Mouse (Mus musculus) erythroblast, embryonic 14.5 days (primary cell): ENCODE results near the gene Grik4. TPM values are rescaled to one million over a fixed set of nuclear protein-coding genes. Genes with fewer than 3 reads are reported as not detected.

Source experiments
- H3K27me3 ChIP-seq: 2 replicates; pipeline ENCODE4 v1.6.1; 2012; ENCODE audit warnings: inconsistent platforms; ENCODE audit not compliant: control insufficient read depth
- H3K36me3 ChIP-seq: 2 replicates; pipeline ENCODE4 v1.6.1; 2012; ENCODE audit warnings: mild to moderate bottlenecking, inconsistent platforms; ENCODE audit not compliant: control insufficient read depth
- H3K4me1 ChIP-seq: 2 replicates; pipeline ENCODE4 v1.6.1; 2012; ENCODE audit warnings: inconsistent platforms; ENCODE audit not compliant: control insufficient read depth
- H3K4me3 ChIP-seq: replicated peaks from 2 replicates; pipeline ENCODE3; 2012; ENCODE audit warnings: moderate library complexity, mild to moderate bottlenecking, inconsistent platforms
- H3K9me3 ChIP-seq: 2 replicates; pipeline ENCODE4 v1.6.1; 2012; ENCODE audit warnings: low read length, inconsistent platforms, mixed read lengths; ENCODE audit not compliant: control insufficient read depth
- GATA1 ChIP-seq: IDR thresholded peaks from 2 replicates; pipeline ENCODE4 v1.6.1; 2012; ENCODE audit warnings: low read length, inconsistent platforms, mixed read lengths
- TAL1 ChIP-seq: IDR thresholded peaks from 3 replicates; pipeline ENCODE4 v1.6.1; 2012; ENCODE audit warnings: low read length, inconsistent platforms, mixed read lengths
- polyA plus RNA-seq: library from polyadenylated mRNA; stranded (reverse); fragments of >175 nt; gene quantifications from 2 replicates; pipeline ENCODE4 v1.2.3, GENCODE M21; 2012

The Grik4 gene
- polyA plus RNA-seq, 1 experiment = not detected

DNA sequence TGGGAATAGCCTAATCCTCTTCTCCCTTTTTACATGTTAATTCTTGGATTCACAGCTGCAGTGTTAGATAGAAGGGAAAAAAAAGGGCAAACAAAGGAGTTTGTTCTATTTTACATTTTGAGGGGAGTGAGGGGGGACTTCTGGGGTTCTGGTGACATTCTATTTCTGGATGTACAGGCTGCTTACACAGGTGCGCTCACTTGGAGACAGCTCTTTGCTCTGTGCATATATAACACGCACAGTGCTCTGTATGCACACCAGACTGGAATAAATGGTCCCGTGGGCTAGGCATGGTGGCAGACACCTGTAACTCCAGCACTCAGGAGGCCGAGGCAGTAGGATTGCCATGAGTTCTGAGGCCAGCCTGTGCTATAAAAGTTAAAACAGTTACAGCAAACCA is 292.0 kb downstream of the Grik4 start:
- H3K4me1 ChIP-seq = no peaks in the 10 kb centered on the region
- no peak overlapping the region for H3K4me3 ChIP-seq
- no peaks in the 10 kb centered on the region for H3K27me3 ChIP-seq
- no peaks in the 10 kb centered on the region for H3K36me3 ChIP-seq
- no peak for TF ChIP-seq GATA1
- no peak for TF ChIP-seq TAL1
- H3K9me3 ChIP-seq = no peaks in the 10 kb centered on the region

DNA sequence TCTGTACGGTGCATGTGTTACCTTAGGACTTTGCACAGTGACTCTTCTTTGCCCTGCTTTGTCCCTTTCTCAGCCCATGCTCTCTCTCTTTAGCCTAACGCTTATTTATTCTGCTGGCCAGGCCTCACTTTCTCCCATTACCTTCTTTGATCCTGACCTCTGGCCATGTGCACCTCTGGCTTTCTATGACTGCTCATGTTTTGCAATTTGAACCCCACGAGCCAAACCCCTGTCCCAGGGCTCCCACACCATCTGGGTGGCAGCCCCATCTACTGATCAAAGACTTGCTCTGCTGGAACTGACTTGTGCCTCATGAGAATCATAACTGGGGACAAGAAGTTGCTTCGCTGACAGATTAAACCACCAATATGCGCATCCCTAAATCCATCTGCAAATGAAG is 294.4 kb downstream of the Grik4 start:
- no peaks in the 10 kb centered on the region for H3K36me3 ChIP-seq
- H3K9me3 ChIP-seq = no peaks in the 10 kb centered on the region; the same call in 1 of the 2 replicates
- no peaks in the 10 kb centered on the region for H3K27me3 ChIP-seq
- no peaks in the 10 kb centered on the region for H3K4me1 ChIP-seq
- H3K4me3 ChIP-seq = no peak overlapping the region
- TF ChIP-seq TAL1 (no peak), GATA1 (no peak)

DNA sequence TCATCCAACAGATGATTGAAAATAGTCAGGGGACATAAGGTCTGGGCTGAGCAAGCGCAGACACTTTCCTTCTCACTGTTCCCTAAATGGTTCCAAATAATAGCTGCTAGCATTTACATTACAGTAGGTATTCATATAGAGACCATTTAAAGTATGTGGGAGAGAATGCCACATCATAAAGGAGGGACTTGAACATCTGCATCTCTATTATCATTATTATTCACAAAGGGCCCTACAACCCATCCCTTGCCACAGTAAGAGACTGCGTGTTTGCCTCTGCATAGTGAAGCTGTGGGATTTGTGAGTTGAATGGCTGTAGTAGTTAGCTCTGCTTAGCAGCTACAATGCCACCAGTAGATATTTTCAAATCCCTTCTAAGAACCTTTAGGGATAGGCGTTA is 296.2 kb downstream of the Grik4 start:
- H3K9me3 ChIP-seq = no peaks in the 10 kb centered on the region; the same call in 1 of the 2 replicates
- H3K27me3 ChIP-seq = no peaks in the 10 kb centered on the region
- no peaks in the 10 kb centered on the region for H3K4me1 ChIP-seq
- TF ChIP-seq GATA1 (no peak), TAL1 (no peak)
- no peaks in the 10 kb centered on the region for H3K36me3 ChIP-seq
- no peak overlapping the region for H3K4me3 ChIP-seq

DNA sequence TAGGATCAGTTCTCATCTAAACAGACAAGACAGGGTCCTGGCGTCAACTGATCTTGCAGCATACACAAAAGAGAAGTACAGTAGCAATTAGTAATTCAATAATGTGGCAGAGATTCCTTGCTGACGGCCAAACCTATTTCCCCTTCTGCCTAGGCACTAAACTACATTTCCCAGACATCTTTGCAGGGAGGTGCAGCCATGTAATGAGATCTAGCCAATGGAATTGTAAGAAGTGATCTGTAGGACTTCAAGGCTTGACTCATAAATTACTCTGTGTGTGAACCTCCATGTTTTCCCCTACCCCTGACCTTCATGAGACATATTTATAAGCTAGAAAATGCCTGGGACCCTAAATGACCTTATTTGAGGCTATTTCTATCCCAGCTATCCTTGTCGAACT is 296.7 kb downstream of the Grik4 start:
- Histone ChIP-seq H3K27me3 (no peaks in the 10 kb centered on the region), H3K4me1 (no peaks in the 10 kb centered on the region), H3K4me3 (no peak overlapping the region), H3K9me3 (no peaks in the 10 kb centered on the region; the same call in 1 of the 2 replicates), H3K36me3 (no peaks in the 10 kb centered on the region)
- TF ChIP-seq TAL1 = no peak
- TF ChIP-seq GATA1 = no peak

DNA sequence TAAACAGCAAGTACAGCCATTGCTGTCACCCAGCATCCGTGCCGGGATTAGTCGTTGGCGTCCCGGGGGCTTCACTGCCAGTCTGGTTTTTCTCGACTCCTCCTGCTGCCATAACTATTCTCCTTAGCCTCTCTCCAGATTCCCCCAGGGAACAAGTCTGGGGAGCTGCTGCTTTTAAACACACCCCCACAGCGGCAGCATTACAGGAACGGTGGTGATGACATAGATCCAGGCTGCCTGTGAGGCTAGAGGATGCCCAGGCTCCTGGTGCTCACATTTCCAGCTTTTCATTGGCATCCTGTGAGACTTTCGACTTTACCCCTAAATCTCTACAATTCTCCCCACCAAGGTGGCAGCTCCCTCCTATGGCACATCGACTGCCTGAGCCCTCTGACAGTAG is 297.5 kb downstream of the Grik4 start:
- TF ChIP-seq TAL1 (no peak), GATA1 (no peak)
- H3K9me3 ChIP-seq = no peaks in the 10 kb centered on the region; the same call in 1 of the 2 replicates
- H3K4me1 ChIP-seq = no peaks in the 10 kb centered on the region
- no peaks in the 10 kb centered on the region for H3K27me3 ChIP-seq
- no peak overlapping the region for H3K4me3 ChIP-seq
- H3K36me3 ChIP-seq = no peaks in the 10 kb centered on the region

DNA sequence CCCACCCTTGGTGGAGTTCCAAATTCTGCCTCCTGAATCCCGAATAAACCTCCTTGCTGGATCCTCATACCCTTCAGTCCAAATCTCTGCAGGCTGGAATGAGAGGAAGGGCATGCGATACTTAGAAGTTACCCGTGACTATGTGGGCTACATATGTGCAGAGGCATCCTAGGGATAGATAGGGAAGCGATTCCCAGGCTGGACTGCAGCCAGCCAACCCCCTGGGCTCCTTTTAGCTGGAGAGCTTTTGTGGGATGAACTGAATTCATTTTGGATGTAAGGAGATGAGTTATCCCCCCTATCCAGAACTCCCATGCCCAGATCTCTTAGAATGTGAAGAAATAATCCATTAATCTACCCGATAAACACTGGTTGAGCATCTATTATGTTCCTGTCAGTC is 299.1 kb downstream of the Grik4 start:
- Histone ChIP-seq H3K4me1 (no peaks in the 10 kb centered on the region), H3K4me3 (no peak overlapping the region), H3K36me3 (no peaks in the 10 kb centered on the region), H3K27me3 (no peaks in the 10 kb centered on the region), H3K9me3 (no peaks in the 10 kb centered on the region; the same call in 1 of the 2 replicates)
- TF ChIP-seq TAL1 = no peak
- no peak for TF ChIP-seq GATA1

DNA sequence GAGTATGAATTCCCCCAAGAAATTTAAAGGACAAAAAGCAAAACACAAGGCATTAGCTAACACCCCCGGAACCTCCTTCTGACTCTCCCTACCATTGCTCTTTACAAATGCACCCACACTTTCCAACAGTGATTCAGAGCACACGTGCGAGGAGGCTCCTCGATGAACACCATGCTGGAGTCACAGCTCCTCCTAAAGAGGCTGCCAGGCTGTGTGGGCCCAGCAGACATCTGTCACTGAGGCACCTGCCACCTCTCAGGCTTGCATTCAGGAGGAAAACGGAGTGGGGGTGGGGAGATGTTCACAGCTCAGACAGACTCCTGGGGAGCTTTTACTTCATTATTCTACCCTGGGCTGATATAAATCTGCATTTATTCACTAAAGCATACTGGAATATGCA is 301.5 kb downstream of the Grik4 start:
- Histone ChIP-seq H3K27me3 (no peaks in the 10 kb centered on the region), H3K9me3 (no peaks in the 10 kb centered on the region; the same call in 1 of the 2 replicates), H3K4me3 (no peak overlapping the region), H3K4me1 (no peaks in the 10 kb centered on the region), H3K36me3 (no peaks in the 10 kb centered on the region)
- TF ChIP-seq TAL1 = no peak
- TF ChIP-seq GATA1 = no peak

DNA sequence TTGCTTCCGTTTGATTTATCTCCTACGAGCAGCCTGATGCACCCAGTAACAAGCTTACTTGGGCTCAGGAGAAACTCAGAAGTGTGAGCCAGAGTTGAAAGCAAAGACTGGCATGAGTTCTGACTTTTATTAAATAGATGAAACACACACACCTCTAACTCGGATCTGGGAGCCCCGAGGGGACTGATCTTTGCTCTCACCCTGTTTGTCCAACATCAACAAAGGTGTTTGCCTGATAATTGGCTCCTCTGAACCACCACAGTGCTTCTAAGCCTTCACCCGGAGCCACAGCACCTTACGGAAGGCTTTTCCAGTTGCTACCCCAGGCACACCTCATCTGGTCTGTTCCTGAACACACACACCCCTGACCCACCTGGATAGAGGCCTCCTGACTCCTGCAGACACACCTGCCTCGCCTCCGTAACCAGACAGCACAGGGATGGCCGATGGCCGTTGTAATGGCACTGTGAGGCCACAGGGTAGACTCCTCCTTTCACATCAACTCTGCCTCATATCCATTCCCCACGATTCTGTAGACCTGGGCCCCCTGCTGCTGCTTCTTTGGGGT is 302.7 kb downstream of the Grik4 start:
- Histone ChIP-seq H3K4me1 (no peaks in the 10 kb centered on the region), H3K9me3 (no peaks in the 10 kb centered on the region; the same call in 1 of the 2 replicates), H3K4me3 (no peak overlapping the region), H3K27me3 (no peaks in the 10 kb centered on the region), H3K36me3 (no peaks in the 10 kb centered on the region)
- TF ChIP-seq GATA1 (no peak), TAL1 (no peak)

DNA sequence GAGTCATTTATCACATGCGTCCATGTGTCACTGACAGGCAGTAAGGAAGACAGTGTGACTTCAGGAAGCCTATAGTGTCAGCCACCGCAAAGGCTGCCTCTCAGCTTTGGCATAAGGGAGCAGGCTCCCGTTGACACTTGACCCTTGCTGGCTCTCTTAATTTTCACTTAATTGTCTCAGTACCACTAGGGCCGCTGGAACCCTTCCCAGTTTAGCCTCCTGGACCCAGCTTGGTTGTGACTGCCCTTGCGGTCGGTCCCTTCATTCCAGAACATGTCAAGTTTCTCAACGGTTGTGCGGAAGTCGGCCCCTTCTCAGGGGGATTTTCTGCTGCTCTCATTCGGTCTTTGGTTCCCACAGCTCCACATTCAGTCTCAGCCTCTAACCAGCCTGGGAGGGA is 307.8 kb downstream of the Grik4 start:
- TF ChIP-seq TAL1 (no peak), GATA1 (no peak)
- H3K4me1 ChIP-seq = no peaks in the 10 kb centered on the region

DNA sequence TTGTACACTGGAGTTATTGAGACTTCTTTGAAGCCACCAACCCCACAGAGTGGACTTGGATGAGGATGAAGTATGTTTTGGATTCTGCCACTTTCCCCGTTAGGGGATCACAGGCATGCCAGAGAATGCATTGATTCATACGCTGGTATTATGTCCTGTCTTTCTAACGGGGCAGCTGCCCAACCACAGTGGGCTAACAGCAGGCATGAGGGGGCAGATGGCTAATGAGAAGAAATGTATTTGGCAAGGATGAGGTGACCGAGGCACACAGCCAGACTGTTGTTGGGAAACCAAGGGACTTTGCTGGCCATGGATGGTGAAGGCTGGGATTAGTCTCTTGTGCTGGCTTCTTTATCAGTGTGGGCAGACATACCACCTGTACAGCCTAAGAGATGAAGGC is 312.8 kb downstream of the Grik4 start:
- Histone ChIP-seq H3K4me3 (no peak overlapping the region), H3K27me3 (no peaks in the 10 kb centered on the region), H3K4me1 (no peaks in the 10 kb centered on the region), H3K36me3 (no peaks in the 10 kb centered on the region), H3K9me3 (no peaks in the 10 kb centered on the region)
- TF ChIP-seq GATA1 = no peak
- TF ChIP-seq TAL1 = no peak

More for the DNA sequence above, 307.8 kb downstream of the Grik4 start:
- H3K4me3 ChIP-seq = no peak overlapping the region
- no peaks in the 10 kb centered on the region for H3K36me3 ChIP-seq
- no peaks in the 10 kb centered on the region for H3K9me3 ChIP-seq
- H3K27me3 ChIP-seq = no peaks in the 10 kb centered on the region
